Mouse (Mus musculus) lung, postnatal 4 days (tissue): ENCODE measurements around the gene Hspb2.

ENCODE experiments used
- DNase-seq, 2 experiments: peaks; one replicate each; pipeline ENCODE4 v3.0.0; 2021

The Hspb2 gene

DNA sequence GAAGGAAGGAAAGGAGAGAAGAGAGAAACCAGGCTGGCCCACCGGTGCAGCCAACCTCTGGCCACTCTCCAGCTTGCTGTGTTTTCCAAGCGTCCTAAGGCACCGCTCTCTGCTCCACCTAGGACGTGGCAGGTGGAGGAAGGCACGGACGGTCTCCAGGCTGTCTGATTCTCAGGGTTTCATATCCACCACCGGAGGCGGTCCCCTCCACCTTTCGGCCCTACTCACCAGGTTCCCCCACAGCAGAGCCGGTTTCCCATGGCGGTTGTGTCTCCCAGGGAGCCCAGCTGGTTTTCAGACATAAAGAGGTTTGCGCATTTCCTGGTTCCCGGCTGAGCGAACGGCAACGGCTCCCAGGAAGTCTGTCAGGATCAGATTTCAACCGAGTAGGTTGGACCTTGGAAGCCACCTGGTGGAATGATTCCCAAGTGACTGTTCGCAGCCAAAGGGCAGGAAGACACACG, 5.9 kb downstream of the Hspb2 start, which contains the start of gene 2310030G06Rik:
Gene 2310030G06Rik (minus strand): TSS at position 323 of the 464 bp plus-strand sequence.
- DNase-seq: peak; percentile 67 to 74

DNA sequence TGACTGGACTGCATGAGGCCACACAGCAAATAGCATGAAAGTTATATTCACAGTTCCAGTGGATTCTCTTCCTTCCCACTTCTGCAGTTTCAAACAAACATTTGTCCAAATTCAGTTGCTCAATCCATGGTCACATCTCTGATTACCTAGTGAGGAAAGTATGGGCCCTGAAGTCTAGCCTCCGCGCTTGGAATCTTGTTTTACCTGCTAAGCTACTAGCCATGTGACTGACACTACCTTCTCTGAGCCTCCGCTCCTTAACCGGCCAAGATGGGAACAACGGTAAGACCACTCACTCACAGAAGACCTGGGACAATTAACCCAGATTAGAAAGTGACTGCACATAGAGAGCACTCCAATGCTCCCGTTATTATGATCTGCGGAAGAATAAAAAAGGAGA, 6.3 kb downstream of the Hspb2 start:
- peak; percentile 38 to 42 for DNase-seq

GRCm38 (mm10) chr9:50742744-50743143, 9.4 kb downstream of the Hspb2 start:
- DNase-seq: no peak

- no peak for DNase-seq
Measured at GRCm38 (mm10) chr9:50742261-50742660, 9.9 kb downstream of the Hspb2 start.

- DNase-seq: no peak
Measured at GRCm38 (mm10) chr9:50740867-50741784, 11.0 kb downstream of the Hspb2 start.

- peak; percentile 96 to 97 for DNase-seq
Measured at GRCm38 (mm10) chr9:50738914-50739870, 13.0 kb downstream of the Hspb2 start, which contains the start of gene Dixdc1. Gene Dixdc1, minus strand, starts transcription at chr9:50739517.

DNA sequence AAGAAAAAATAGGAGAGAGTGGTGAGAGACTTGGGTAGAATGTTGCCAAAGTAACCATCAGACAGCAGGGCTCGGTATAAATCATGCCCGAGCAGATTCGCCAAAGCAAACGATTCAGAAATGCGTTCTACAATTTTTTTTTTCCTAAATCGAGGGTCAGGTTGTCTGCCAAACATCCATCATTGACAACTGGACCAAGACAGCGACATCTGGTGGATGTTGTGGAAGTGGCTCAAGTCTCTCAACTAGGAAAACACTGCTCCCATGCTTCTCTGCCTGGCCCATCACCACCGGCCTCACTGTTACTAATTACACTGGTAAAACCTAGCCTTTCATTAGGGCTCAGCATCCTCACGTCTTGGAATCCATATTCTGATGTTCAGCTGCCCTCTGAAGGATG, 17.2 kb downstream of the Hspb2 start:
- peak in 1 of 2 experiments; percentile 68 for DNase-seq

GRCm38 (mm10) chr9:50732560-50732959, 19.6 kb downstream of the Hspb2 start:
- DNase-seq: no peak

- DNase-seq: no peak
Measured at GRCm38 (mm10) chr9:50729600-50729999, 22.6 kb downstream of the Hspb2 start.

DNA sequence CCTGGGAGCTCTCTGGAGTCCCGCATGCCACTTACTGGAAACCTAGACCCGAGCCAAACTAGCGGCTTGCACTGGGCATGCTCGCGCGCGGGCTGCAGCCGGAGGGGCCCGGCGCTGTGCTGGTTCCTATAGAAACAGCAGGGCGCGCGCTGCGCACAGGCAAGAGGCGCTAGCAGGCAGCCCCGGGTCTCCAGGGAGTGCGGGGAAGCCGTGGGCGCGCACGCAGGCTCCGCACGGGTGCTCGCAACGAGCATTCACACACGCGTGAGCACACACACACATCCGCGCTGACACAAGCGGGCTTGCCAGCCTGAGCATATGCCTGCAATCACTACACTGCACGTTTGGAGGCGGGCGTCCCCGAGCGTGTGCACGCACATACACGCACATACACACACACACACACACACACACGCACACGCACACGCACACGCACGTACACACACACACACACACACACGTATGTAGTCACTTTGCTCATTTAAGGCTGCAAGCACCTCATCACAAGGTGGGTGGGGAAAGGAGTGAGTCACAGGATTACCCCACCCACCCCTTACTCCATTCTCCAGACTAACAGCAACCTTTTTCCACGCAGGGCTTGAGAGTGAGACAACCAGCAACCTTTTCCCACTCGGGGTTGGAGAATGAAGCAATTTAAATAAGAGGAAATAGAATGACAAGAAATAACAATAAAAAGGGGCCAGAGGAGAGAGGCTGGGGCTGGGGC, 24.1 kb downstream of the Hspb2 start:
- DNase-seq: peak; percentile 77 to 86

DNA sequence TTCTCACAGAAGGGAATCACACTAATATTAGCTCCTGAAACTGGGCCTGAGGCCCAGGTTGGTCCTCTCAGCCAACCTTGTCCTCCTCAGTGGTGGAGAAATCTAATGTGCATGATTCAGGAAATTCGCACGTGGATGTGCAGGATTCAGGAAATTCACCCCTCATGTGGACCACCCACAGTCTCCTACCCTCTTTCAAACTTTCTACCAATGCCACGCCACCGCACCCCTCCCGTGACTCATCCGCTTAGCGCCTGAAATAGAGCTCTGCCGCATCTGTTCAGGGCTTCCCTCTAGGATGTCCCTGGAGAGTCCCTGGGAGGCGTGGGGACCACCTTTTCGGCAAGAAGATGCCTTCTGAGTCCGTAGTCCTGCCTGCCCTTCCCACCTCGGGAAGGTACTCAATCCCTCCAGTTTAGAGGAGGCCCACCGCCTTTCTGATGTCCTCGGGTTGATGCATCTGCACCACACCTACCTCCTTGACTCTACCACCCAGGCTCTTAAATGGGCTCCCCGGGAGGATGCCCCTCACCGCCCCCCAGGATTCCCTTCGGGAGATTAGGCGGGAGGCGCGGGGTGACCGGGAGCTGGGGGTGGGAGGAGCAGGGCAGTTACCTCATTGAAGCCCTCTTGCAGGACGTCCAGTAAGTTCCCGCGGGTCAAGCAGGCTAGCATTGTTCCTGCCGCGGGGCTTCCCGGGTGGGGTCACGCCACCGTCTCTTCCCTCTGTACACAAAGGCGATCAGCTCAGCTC, 24.8 kb downstream of the Hspb2 start:
- DNase-seq: no peak

DNA sequence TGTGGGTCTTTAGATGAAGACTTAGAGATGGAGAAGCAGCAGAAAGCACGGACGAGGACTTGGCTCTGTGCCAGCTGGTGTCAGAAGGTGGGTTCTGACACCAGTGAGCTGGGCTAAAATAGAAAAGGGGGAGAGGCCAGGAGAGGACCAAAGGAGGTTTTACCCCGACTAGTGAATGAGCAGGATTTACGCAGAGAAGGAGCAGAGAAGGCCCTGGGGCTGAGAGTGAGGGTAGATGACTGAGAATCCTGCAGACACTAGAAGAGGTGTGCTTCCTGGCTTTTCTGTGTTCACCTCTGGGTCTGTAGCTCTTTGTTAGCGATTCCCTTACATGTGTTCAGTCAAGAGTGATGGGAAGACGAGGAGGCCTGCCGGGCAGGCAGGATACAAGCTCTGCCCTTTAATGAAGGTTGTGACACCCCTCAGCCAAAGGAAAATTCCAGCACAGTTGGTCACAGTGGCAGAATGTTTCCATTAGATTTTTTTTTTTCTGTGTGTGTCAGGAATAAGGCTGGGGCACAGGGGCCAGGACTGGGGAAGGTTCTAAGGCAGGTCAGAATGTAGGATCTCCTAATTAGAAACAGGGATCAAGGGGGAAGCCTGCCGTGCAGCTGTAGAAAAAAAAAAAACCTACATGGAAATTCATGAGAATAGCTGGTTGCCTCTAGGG, 26.1 kb downstream of the Hspb2 start:
- DNase-seq: no peak

GRCm38 (mm10) chr9:50724661-50725330, 27.4 kb downstream of the Hspb2 start:
- DNase-seq: no peak

DNA sequence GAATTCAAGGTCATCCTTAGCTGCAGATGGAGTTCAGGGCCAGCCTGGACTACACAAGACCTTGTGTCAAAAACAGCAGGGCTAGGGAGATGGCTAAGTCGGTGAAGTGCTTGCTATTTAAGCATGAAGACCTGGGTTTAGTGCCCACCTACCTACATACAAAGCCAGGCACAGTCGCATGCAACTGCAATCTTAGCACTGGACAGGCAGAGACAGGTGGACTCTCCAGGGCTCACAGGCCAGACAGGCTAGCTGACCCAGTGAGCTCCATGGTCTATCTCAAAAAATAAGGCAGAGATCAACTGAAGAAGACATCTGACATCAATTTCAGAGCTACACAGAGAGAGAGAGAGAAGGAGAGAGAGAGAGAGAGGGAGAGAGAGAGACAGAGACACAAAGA, 28.0 kb downstream of the Hspb2 start:
- DNase-seq: no peak

DNA sequence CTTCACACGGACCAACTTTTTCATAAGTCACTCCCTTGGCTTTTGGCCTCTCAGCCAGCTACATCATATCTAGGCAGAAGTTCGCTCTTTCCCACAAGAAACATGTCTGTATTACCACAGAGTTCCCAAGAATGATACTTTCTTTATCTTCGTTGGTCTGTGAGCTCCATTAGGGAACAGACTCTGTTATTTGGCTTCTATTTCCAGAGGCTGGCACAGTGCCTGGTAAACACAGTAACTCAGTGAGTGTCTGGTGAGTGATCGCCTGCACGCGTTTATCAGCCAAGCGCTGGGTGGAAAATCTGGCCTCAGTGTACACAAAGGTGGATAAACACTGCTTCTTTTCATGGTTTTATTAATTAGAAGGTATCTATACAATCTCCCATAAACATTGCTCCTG, 28.7 kb downstream of the Hspb2 start:
- peak; percentile 74 to 85 for DNase-seq

DNA sequence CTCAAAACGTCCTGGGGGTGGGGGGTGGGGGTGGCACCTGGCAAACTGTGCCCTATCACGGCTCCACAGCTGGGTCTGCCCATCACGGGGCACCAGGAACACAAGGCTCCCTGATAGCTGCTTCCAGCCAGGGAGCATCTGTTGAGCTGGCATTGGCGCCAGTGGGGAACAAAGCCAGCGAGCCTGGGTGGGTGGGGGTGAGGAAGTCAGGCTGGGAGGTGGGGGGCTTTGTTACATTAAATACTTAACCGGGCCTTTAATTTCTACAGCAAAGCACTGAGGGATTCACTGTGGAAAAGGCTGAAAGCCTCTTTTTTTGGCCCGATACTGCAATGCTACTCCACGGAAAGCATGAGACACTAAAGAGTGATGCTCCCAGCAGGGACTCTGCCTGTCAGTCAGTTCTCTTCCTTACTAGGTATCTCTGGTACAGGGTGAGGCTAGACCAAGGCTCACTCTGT, 29.7 kb downstream of the Hspb2 start:
- peak in 1 of 2 experiments; percentile 34 for DNase-seq

DNA sequence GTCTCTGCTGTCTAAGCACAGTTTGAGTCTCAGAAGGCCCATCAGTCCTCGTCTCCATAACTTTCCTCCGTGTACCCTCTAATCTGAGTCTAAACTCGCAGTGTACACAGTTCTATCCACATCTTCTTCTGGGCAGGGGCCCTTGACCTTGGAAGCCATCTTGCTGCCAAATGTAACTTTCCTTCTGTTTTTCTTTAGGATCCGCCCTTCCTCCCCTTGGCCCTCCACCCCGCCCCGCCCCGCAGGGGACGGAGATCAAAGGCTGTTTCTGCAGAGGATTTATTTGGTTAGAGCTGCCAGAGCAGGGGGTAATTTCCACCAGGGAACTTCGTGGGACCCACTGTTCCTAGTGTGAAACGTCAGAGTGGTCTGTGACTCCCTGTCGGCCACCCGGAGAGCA, 31.1 kb downstream of the Hspb2 start:
- peak in 1 of 2 experiments; percentile 40 for DNase-seq

GRCm38 (mm10) chr9:50718878-50719277, 33.3 kb downstream of the Hspb2 start:
- no peak for DNase-seq

GRCm38 (mm10) chr9:50714188-50714587, 38.0 kb downstream of the Hspb2 start:
- no peak for DNase-seq

DNA sequence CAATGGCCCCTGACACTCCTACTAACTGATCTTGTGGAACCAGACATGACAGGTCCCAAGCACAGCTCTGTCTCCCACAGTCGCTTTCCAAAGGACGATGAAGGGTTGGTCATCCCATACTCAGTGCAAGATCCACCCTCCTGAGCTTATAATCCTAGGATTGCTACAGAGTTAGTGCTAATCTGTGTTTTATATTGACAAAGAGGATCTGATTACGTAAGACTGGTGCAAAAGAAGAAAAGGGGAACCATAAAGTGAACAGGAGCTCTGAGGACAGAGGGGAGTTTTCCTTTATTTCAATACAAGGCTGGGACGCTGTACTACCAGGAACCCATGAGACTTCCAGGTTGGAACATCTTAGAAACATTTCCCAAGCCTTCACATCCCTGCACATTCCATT, 40.8 kb downstream of the Hspb2 start:
- DNase-seq: no peak
